Mouse (Mus musculus) olfactory bulb, adult 2 months (tissue): ENCODE results near the gene Stk10.

ENCODE experiments used
- CTCF ChIP-seq: fragments of 200-500 bp; IDR thresholded peaks from 2 replicates; pipeline ENCODE4 v1.5.1; 2012; ENCODE audit warnings: low read depth, mild to moderate bottlenecking, low read length, moderate library complexity; ENCODE audit not compliant: insufficient read depth
- POLR2A ChIP-seq: fragments of 200-500 bp; IDR thresholded peaks from 2 replicates; pipeline ENCODE4 v1.6.1; 2012; ENCODE audit warnings: mild to moderate bottlenecking, low read depth, low read length, moderate library complexity; ENCODE audit not compliant: insufficient read depth

DNA sequence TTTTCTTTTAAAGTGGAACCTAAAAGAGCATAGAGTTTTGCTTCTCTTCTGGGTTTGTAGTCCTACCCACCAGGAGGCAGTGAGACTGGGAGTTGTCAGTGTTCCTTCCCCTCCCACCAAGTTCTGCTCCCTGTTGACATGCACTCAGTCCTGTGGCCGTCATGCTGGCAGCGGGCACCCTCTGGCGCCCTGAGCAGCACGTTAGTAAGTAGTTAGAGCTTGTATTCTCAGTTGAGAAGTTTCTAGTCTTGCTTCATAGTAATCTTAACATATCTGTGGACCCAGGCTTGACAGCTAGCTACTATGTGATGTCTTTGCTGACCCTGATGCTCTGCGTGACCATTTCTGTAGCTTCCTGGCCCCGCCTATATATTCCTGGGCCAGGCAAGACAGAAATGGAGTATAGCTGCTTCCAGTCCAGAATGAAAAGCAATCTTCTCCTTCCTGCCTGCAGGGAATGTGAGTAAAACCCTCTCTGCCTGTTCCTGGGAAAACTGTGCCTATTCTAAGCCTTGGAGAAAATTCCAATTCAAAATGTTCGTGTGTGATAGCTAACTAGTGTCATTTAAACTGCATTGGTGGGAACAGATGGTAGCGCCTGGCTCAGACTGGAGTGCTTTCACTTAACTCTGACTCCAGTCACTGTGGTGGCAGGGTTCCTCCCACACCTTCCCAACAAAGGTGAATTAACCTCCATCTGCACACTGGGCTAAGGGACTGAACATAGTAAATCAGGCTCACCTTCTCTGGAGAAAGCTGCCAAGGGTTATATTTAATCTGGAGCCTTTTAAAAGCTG lies 16.0 kb upstream of the Stk10 start:
- TF ChIP-seq POLR2A (no peak), CTCF (no peak)
